Mouse (Mus musculus) C2C12 (cell line): ENCODE results near the gene Chl1. TPM values are rescaled to one million over a fixed set of nuclear protein-coding genes. Genes with fewer than 3 reads are reported as not detected.

Experiments used
- H3K27me3 ChIP-seq: one replicate; pipeline ENCODE4 v1.6.1; 2011; ENCODE audit not compliant: control insufficient read depth, insufficient read depth, insufficient read length
- H3K36me3 ChIP-seq: one replicate; pipeline ENCODE4 v1.6.1; 2011; ENCODE audit not compliant: control insufficient read depth, insufficient read depth
- H3K4me3 ChIP-seq: one replicate; pipeline ENCODE4 v1.5.1; 2011; ENCODE audit warnings: mild to moderate bottlenecking, control low read depth; ENCODE audit not compliant: poor library complexity, insufficient read depth, severe bottlenecking
- H3K79me2 ChIP-seq: one replicate; pipeline ENCODE4 v1.6.1; 2011; ENCODE audit not compliant: control insufficient read depth, insufficient read depth
- H3K79me3 ChIP-seq: one replicate; pipeline ENCODE4 v1.6.1; 2011; ENCODE audit warnings: low read depth, control low read depth
- H3ac ChIP-seq: one replicate; pipeline ENCODE3; 2011; ENCODE audit warnings: low read depth; ENCODE audit not compliant: control insufficient read depth, insufficient read length
- CEBPB ChIP-seq: IDR thresholded peaks from one replicate; pipeline ENCODE4 v1.6.1; 2011; ENCODE audit warnings: low read depth, mild to moderate bottlenecking, control low read depth, moderate library complexity
- CTCF ChIP-seq: IDR thresholded peaks from one replicate; pipeline ENCODE4 v1.5.1; 2011; ENCODE audit not compliant: control insufficient read depth, insufficient read depth, insufficient read length
- FOSL1 ChIP-seq: IDR thresholded peaks from one replicate; pipeline ENCODE4 v1.8.0; 2011; ENCODE audit warnings: mild to moderate bottlenecking, low read length; ENCODE audit not compliant: poor library complexity, insufficient read depth, severe bottlenecking
- MAX ChIP-seq: IDR thresholded peaks from one replicate; pipeline ENCODE4 v1.6.1; 2011; ENCODE audit warnings: mild to moderate bottlenecking, control low read depth
- MYOD1 ChIP-seq: IDR thresholded peaks from one replicate; pipeline ENCODE4 v1.6.1; 2011; ENCODE audit warnings: low read depth; ENCODE audit not compliant: control insufficient read depth, insufficient read length
- MYOG ChIP-seq: IDR thresholded peaks from one replicate; pipeline ENCODE4 v1.6.1; 2011; ENCODE audit not compliant: control insufficient read depth, insufficient read length; ENCODE audit errors: extremely low read depth
- USF1 ChIP-seq: IDR thresholded peaks from one replicate; pipeline ENCODE4 v1.6.1; 2011; ENCODE audit warnings: low read depth, mild to moderate bottlenecking, control low read depth, moderate library complexity
- polyA plus RNA-seq: library from polyadenylated mRNA; unstranded; fragments of >200 nt; fragmentation: generic; extraction: Trizol; gene quantifications from one replicate; pipeline ENCODE4 v1.2.1, GENCODE M21; 2012; ENCODE audit warnings: missing spikeins

The Chl1 gene
- polyA plus RNA-seq, 1 experiment: not detected

- no peaks in the 10 kb centered on the region for H3K79me2 ChIP-seq
- TF ChIP-seq FOSL1 (no peak), MAX (no peak), CTCF (no peak)
- H3K79me3 ChIP-seq: no peaks in the 10 kb centered on the region
- H3ac ChIP-seq: no peak overlapping the region
- no peak overlapping the region for H3K4me3 ChIP-seq
- no peaks in the 10 kb centered on the region for H3K36me3 ChIP-seq
- H3K27me3 ChIP-seq: no peaks in the 10 kb centered on the region
Measured at GRCm38 (mm10) chr6:103504065-103504464, 6.3 kb upstream of the Chl1 start.

GRCm38 (mm10) chr6:103507751-103508575 lies 2.4 kb upstream of the Chl1 start:
- Histone ChIP-seq H3ac (no peak overlapping the region), H3K36me3 (no peaks in the 10 kb centered on the region), H3K4me3 (no peak overlapping the region), H3K27me3 (no peaks in the 10 kb centered on the region), H3K79me2 (no peaks in the 10 kb centered on the region), H3K79me3 (no peaks in the 10 kb centered on the region)
- TF ChIP-seq FOSL1: no peak
- TF ChIP-seq MYOD1: no peak
- TF ChIP-seq MYOG: no peak
- no peak for TF ChIP-seq CEBPB
- no peak for TF ChIP-seq CTCF
- TF ChIP-seq USF1: no peak
- no peak for TF ChIP-seq MAX

GRCm38 (mm10) chr6:103509596-103509995 lies 790 bp upstream of the Chl1 start:
- TF ChIP-seq MYOG: no peak
- no peak for TF ChIP-seq CTCF
- no peaks in the 10 kb centered on the region for H3K27me3 ChIP-seq
- H3K79me2 ChIP-seq: no peaks in the 10 kb centered on the region
- no peak overlapping the region for H3K4me3 ChIP-seq
- H3K36me3 ChIP-seq: no peaks in the 10 kb centered on the region
- no peaks in the 10 kb centered on the region for H3K79me3 ChIP-seq
- no peak overlapping the region for H3ac ChIP-seq

- TF ChIP-seq CTCF: no peak
- no peak for TF ChIP-seq FOSL1
- TF ChIP-seq MAX: no peak
- TF ChIP-seq MYOG: no peak
- TF ChIP-seq MYOD1: no peak
- TF ChIP-seq CEBPB: no peak
- TF ChIP-seq USF1: no peak
- no peaks in the 10 kb centered on the region for H3K27me3 ChIP-seq
- H3K79me3 ChIP-seq: no peaks in the 10 kb centered on the region
- H3ac ChIP-seq: no peak overlapping the region
- H3K36me3 ChIP-seq: no peaks in the 10 kb centered on the region
- no peak overlapping the region for H3K4me3 ChIP-seq
- no peaks in the 10 kb centered on the region for H3K79me2 ChIP-seq
Measured at GRCm38 (mm10) chr6:103511290-103511971, 1.0 kb downstream of the Chl1 start.

GRCm38 (mm10) chr6:103511972-103512565 lies 1.7 kb downstream of the Chl1 start:
- Histone ChIP-seq H3K4me3 (no peak overlapping the region), H3K27me3 (no peaks in the 10 kb centered on the region), H3K36me3 (no peaks in the 10 kb centered on the region), H3K79me2 (no peaks in the 10 kb centered on the region), H3ac (no peak overlapping the region), H3K79me3 (no peaks in the 10 kb centered on the region)
- TF ChIP-seq MAX: no peak
- no peak for TF ChIP-seq MYOG
- no peak for TF ChIP-seq USF1
- TF ChIP-seq MYOD1: no peak
- no peak for TF ChIP-seq CTCF
- no peak for TF ChIP-seq CEBPB
- no peak for TF ChIP-seq FOSL1
